Mouse (Mus musculus): ENCODE results near the gene Gm10295. TPM values are rescaled to one million over a fixed set of nuclear protein-coding genes. Genes with fewer than 3 reads are reported as not detected.

Gm10295 gene
- polyA plus RNA-seq, 1 experiment from 2014 or later, result not detected

DNA sequence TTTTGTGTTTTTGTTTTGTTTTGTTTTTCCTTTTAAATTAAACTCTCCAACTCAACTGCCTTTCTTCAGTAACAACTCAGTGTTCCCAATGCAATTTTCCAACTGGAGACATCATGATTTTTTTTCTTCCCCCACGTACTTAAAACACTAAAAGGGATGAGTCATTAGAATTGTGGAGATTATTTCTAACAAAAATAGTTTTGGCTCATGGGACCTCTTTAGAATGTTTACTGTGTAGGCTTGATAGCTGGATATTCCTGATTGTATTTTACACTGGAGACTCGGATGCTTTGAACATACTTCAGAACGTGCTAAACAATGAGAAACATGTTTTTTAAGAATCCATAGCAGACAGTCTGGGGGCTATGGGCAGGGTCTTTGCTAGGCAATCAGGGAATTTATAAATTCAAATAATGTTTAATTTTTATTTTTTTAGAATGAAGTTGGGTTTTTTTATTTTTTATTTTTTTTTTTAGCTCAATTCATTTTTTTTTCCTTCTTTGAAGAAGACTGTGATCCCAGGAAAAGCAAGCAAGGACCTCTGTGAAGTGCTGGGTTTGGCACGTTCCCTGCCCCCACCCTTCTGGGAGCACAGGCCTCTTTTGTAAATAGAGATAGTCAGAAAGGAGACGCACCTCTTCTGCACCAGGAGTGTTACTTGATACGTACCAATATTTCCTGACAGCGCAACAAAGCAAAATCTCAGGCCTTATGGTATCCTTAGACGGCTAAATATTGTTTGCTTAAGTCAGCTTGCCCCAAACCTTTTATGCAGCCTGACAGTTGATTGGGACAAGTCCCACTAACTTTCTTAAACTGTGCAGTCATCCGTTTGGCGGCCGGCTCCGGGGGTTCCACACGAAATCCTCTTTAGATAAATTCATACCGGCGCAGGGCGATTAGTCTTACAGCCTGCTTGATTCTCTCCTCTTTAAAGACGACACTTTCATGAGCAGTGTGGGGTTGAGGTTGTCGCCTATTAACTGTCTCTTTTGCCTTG, 28.8 kb upstream of the Gm10295 start:
- H3K4me3 ChIP-seq, result no peak overlapping the region
- peak overlapping the region; percentile 64 for H3K27ac ChIP-seq (replicated peaks)
- H3K27me3 ChIP-seq, result peaks cover 31% of the 10 kb centered on the region; the same call in 1 of the 2 replicates
- 7% methylated on average over 18 of the region's 18 CpGs for WGBS
- ATAC-seq (ENCODE audit: low FRiP score, low read depth), result no peak
- H3K9me3 ChIP-seq, result no peaks in the 10 kb centered on the region
- H3K9ac ChIP-seq (replicated peaks), result no peak overlapping the region
- H3K36me3 ChIP-seq, result no peaks in the 10 kb centered on the region
- peak overlapping the region; percentile 30 for H3K4me2 ChIP-seq (replicated peaks)
- peaks cover 32% of the 10 kb centered on the region for H3K4me1 ChIP-seq

DNA sequence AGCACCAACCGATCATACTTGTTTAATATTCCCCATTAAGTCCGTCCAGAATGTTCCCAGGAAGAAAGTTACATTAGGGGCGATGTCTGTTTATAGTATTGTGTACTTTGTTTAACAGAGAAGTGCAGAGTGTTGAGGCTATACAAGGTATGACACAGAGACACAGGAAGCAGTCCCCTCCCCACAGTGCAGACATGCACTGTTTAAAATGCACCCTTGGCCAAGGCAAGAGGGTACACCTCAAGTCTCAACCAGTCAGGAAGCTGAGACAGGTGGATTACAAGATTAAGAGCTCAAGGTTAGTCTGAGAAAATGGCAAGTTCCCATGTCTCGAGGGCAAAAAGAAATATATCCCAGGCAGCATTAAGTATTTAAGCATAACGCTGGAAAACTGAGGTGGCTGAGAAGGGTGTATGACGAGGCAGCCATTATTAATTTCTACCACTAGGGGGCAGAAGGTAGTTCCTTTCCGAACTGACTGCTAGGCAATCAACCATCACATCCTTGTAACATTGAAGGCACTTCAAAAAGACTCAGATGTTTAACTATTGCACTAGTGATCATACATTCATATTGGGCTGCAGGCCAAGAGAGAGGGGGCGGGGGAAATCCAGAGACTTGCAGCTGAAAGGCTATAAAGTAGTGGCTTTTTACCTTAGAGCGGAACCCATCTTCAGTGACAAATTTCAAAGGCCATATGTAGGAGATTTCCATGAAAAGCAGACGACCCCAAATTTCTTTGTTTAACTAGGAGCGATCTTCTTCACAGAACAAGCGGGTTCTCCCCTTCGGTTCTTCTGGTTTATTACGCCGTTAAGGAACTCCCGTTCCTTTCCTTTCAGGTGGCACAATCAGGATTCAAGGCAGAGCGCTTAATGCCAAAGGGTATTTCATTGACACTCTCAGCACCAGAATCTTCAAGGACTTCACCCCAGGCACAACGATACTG, 27.8 kb upstream of the Gm10295 start:
- H3K27ac ChIP-seq (replicated peaks), result 0 out of 2 replicates have a peak overlapping the region, but pooled peaks have one; percentile 15
- H3K9me3 ChIP-seq, result no peaks in the 10 kb centered on the region
- no peak overlapping the region for H3K4me3 ChIP-seq
- peaks cover 27% of the 10 kb centered on the region; the same call in 1 of the 2 replicates for H3K27me3 ChIP-seq
- peaks cover 23% of the 10 kb centered on the region for H3K4me1 ChIP-seq
- WGBS, result 52% methylated on average over 18 of the region's 18 CpGs
- ATAC-seq (ENCODE audit: low FRiP score, low read depth), result peak; percentile 27; the same call in 1 of the 2 replicates
- no peaks in the 10 kb centered on the region for H3K36me3 ChIP-seq
- H3K4me2 ChIP-seq (replicated peaks), result no peak overlapping the region
- no peak overlapping the region for H3K9ac ChIP-seq (replicated peaks)

DNA sequence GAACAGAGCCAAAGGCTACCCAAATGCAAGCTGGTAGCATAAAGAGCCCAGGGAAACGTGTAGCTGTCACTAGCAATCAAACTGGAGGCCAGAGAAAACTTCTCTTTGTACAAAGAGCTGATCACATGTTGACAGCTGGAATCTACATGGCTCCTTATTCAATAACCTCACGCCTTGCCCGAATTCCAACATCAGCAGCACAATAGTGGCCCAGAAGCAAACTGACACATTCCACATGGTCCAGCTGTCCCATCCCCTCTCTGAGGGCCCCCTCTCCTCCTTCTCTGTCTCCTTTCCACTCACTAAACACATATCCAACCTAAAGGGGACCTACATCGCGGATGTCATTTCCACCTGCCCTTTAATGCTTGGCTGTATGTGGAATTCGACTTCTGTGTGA, 26.7 kb upstream of the Gm10295 start:
- no peak overlapping the region for H3K9ac ChIP-seq (replicated peaks)
- peaks cover 24% of the 10 kb centered on the region; the same call in 1 of the 2 replicates for H3K27me3 ChIP-seq
- no peak overlapping the region for H3K27ac ChIP-seq (replicated peaks)
- peaks cover 14% of the 10 kb centered on the region for H3K4me1 ChIP-seq
- no peak overlapping the region for H3K4me2 ChIP-seq (replicated peaks)
- H3K4me3 ChIP-seq, result no peak overlapping the region
- H3K9me3 ChIP-seq, result no peaks in the 10 kb centered on the region
- WGBS, result 62% methylated on average over 6 of the region's 6 CpGs
- no peak for ATAC-seq (ENCODE audit: low FRiP score, low read depth)
- no peaks in the 10 kb centered on the region for H3K36me3 ChIP-seq

DNA sequence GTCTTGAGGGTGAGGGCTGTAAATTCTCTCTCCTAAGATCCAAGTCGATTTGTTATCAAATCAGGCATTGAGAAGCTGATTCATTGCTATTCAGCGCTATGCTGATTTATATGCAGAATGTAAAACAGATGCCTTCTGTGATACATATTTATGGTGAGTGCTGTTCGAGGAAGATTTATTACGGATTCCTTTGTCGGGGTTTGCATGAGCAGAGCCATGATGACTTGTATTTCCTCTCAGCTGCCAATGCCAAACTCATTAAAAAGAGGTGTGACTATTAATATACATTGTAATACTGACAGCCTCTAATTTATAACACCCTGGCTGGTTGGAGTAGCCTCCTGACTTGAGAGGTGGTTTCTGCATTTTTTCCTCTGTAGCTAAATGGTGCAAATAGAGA, 22.8 kb upstream of the Gm10295 start:
- H3K4me1 ChIP-seq, result no peaks in the 10 kb centered on the region
- H3K4me3 ChIP-seq, result no peak overlapping the region
- H3K27ac ChIP-seq (replicated peaks), result no peak overlapping the region
- no peaks in the 10 kb centered on the region for H3K36me3 ChIP-seq
- H3K4me2 ChIP-seq (replicated peaks), result no peak overlapping the region
- no peak overlapping the region for H3K9ac ChIP-seq (replicated peaks)
- WGBS, result 67% methylated on average over 5 of the region's 5 CpGs
- H3K27me3 ChIP-seq, result 0 out of 2 replicates have a peak, but pooled peaks cover 13% of the 10 kb centered on the region
- H3K9me3 ChIP-seq, result no peaks in the 10 kb centered on the region
- no peak for ATAC-seq (ENCODE audit: low FRiP score, low read depth)

- Histone ChIP-seq H3K27ac (replicated peaks) (no peak overlapping the region), H3K4me2 (replicated peaks) (no peak overlapping the region), H3K4me3 (no peak overlapping the region), H3K4me1 (no peaks in the 10 kb centered on the region), H3K9me3 (no peaks in the 10 kb centered on the region), H3K36me3 (no peaks in the 10 kb centered on the region), H3K27me3 (0 out of 2 replicates have a peak, but pooled peaks cover 5% of the 10 kb centered on the region), H3K9ac (replicated peaks) (no peak overlapping the region)
- WGBS, result 31% methylated on average over 2 of the region's 2 CpGs
- no peak for ATAC-seq (ENCODE audit: low FRiP score, low read depth)
Measured at GRCm38 (mm10) chr7:71371916-71372315, 20.6 kb upstream of the Gm10295 start.

- Histone ChIP-seq H3K36me3 (no peaks in the 10 kb centered on the region), H3K27me3 (0 out of 2 replicates have a peak, but pooled peaks cover 5% of the 10 kb centered on the region), H3K4me2 (replicated peaks) (no peak overlapping the region), H3K9me3 (no peaks in the 10 kb centered on the region), H3K9ac (replicated peaks) (no peak overlapping the region), H3K4me1 (no peaks in the 10 kb centered on the region), H3K4me3 (no peak overlapping the region), H3K27ac (replicated peaks) (no peak overlapping the region)
- ATAC-seq (ENCODE audit: low FRiP score, low read depth), result no peak
- 74% methylated on average over 2 of the region's 2 CpGs for WGBS
Measured at GRCm38 (mm10) chr7:71370746-71371145, 19.5 kb upstream of the Gm10295 start.

GRCm38 (mm10) chr7:71370128-71370527, 18.8 kb upstream of the Gm10295 start:
- no peak overlapping the region for H3K4me3 ChIP-seq
- 85% methylated on average over 3 of the region's 3 CpGs for WGBS

GRCm38 (mm10) chr7:71368543-71369181, 17.4 kb upstream of the Gm10295 start:
- Histone ChIP-seq H3K36me3 (no peaks in the 10 kb centered on the region), H3K4me2 (replicated peaks) (no peak overlapping the region), H3K27me3 (no peaks in the 10 kb centered on the region), H3K27ac (replicated peaks) (no peak overlapping the region), H3K4me1 (no peaks in the 10 kb centered on the region), H3K9me3 (no peaks in the 10 kb centered on the region), H3K4me3 (no peak overlapping the region), H3K9ac (replicated peaks) (no peak overlapping the region)
- WGBS, result 88% methylated on average over 13 of the region's 13 CpGs
- ATAC-seq (ENCODE audit: low FRiP score, low read depth), result no peak

More at GRCm38 (mm10) chr7:71370128-71370527, 18.8 kb upstream of the Gm10295 start:
- H3K9ac ChIP-seq (replicated peaks), result no peak overlapping the region
- H3K4me1 ChIP-seq, result no peaks in the 10 kb centered on the region
- H3K36me3 ChIP-seq, result no peaks in the 10 kb centered on the region
- 0 out of 2 replicates have a peak, but pooled peaks cover 4% of the 10 kb centered on the region for H3K27me3 ChIP-seq
- no peaks in the 10 kb centered on the region for H3K9me3 ChIP-seq
- no peak overlapping the region for H3K27ac ChIP-seq (replicated peaks)
- H3K4me2 ChIP-seq (replicated peaks), result no peak overlapping the region
- ATAC-seq (ENCODE audit: low FRiP score, low read depth), result no peak

GRCm38 (mm10) chr7:71355596-71355995, 4.3 kb upstream of the Gm10295 start:
- Histone ChIP-seq H3K4me2 (replicated peaks) (no peak overlapping the region), H3K9me3 (no peaks in the 10 kb centered on the region), H3K9ac (replicated peaks) (no peak overlapping the region), H3K27me3 (no peaks in the 10 kb centered on the region), H3K4me1 (peaks cover 5% of the 10 kb centered on the region; the same call in 1 of the 2 replicates), H3K4me3 (no peak overlapping the region), H3K27ac (replicated peaks) (no peak overlapping the region), H3K36me3 (no peaks in the 10 kb centered on the region)
- no peak for ATAC-seq (ENCODE audit: low FRiP score, low read depth)
- WGBS, result 90% methylated on average over 5 of the region's 5 CpGs

GRCm38 (mm10) chr7:71348922-71349321, 2.4 kb downstream of the Gm10295 start:
- Histone ChIP-seq H3K4me2 (replicated peaks) (no peak overlapping the region), H3K4me1 (peaks cover 5% of the 10 kb centered on the region; the same call in 1 of the 2 replicates), H3K4me3 (no peak overlapping the region), H3K27ac (replicated peaks) (no peak overlapping the region), H3K27me3 (no peaks in the 10 kb centered on the region), H3K9ac (replicated peaks) (no peak overlapping the region), H3K9me3 (no peaks in the 10 kb centered on the region), H3K36me3 (no peaks in the 10 kb centered on the region)
- ATAC-seq (ENCODE audit: low FRiP score, low read depth), result no peak
- 92% methylated on average over 9 of the region's 9 CpGs for WGBS

- Histone ChIP-seq H3K4me2 (replicated peaks) (no peak overlapping the region), H3K27ac (replicated peaks) (no peak overlapping the region), H3K9ac (replicated peaks) (no peak overlapping the region), H3K9me3 (no peaks in the 10 kb centered on the region), H3K4me3 (no peak overlapping the region), H3K27me3 (no peaks in the 10 kb centered on the region), H3K4me1 (no peaks in the 10 kb centered on the region), H3K36me3 (no peaks in the 10 kb centered on the region)
- WGBS, result 77% methylated on average over 11 of the region's 11 CpGs
- no peak for ATAC-seq (ENCODE audit: low FRiP score, low read depth)
Measured at GRCm38 (mm10) chr7:71324919-71325583, 26.2 kb downstream of the Gm10295 start.
